Mouse (Mus musculus) intestine, embryonic 14.5 days (tissue): ENCODE measurements around the gene Galntl6. TPM values are rescaled to one million over a fixed set of nuclear protein-coding genes. Genes with fewer than 3 reads are reported as not detected.

Experiments
- ATAC-seq: fragments of 200-750 bp; cut with Nextera tagmentation; replicated peaks from 2 replicates; pipeline ENCODE4 v1.8.0; 2017; ENCODE audit warnings: low read depth, moderate number of reproducible peaks, moderate TSS enrichment, moderate library complexity; ENCODE audit not compliant: low FRiP score, low TSS enrichment
- DNase-seq: peaks from one replicate; pipeline ENCODE4 v3.0.0-alpha.2; 2018; ENCODE audit warnings: low spot score
- H3K27ac ChIP-seq: fragments of 300-500 bp; sonication (generic); 2 replicates; pipeline ENCODE4 v1.5.1; 2014; ENCODE audit warnings: low read depth, mild to moderate bottlenecking, control low read depth
- H3K27me3 ChIP-seq: fragments of 300-500 bp; sonication (generic); replicated peaks from 2 replicates; pipeline ENCODE4 v1.6.1; 2014; ENCODE audit warnings: low read length, control low read depth; ENCODE audit not compliant: control insufficient read depth, insufficient read depth
- H3K36me3 ChIP-seq: fragments of 300-500 bp; sonication (generic); 2 replicates; pipeline ENCODE4 v1.6.1; 2014; ENCODE audit warnings: low read length, control low read depth; ENCODE audit not compliant: control insufficient read depth, insufficient read depth
- H3K4me1 ChIP-seq: fragments of 300-500 bp; sonication (generic); replicated peaks from 2 replicates; pipeline ENCODE4 v1.6.1; 2014; ENCODE audit warnings: low read length, control low read depth, mixed read lengths; ENCODE audit not compliant: control insufficient read depth, insufficient read depth
- H3K4me2 ChIP-seq: fragments of 300-500 bp; sonication (generic); 2 replicates; pipeline ENCODE4 v1.6.1; 2014; ENCODE audit warnings: low read length
- H3K4me3 ChIP-seq: fragments of 300-500 bp; sonication (generic); 2 replicates; pipeline ENCODE4 v1.5.1; 2014; ENCODE audit warnings: low read depth, low read length, control low read depth, mixed read lengths
- H3K9ac ChIP-seq: fragments of 300-500 bp; sonication (generic); 2 replicates; pipeline ENCODE4 v1.6.1; 2014; ENCODE audit warnings: mild to moderate bottlenecking, low read length
- H3K9me3 ChIP-seq: fragments of 300-500 bp; sonication (generic); 2 replicates; pipeline ENCODE4 v1.6.1; 2016; ENCODE audit warnings: low read length, control low read depth; ENCODE audit not compliant: control insufficient read depth
- WGBS: fragments of 180-500 bp; shearing (Covaris S2); extraction: QIAGEN DNeasy Blood & Tissue Kit; methylation state at CpG from one replicate; pipeline ENCODE4 v1.1.7; 2014; 5-methylcytosine and 5-hydroxymethylcytosine counted together
- polyA plus RNA-seq: library from polyadenylated mRNA; unstranded; fragments of >200 nt; fragmentation: Nextera tagmentation; extraction: Ambion mirVana; gene quantifications from 2 replicates; pipeline ENCODE4 v1.2.1, GENCODE M21; 2014

The Galntl6 gene
- polyA plus RNA-seq, 1 experiment from 2014 or later, result 0.41 TPM

DNA sequence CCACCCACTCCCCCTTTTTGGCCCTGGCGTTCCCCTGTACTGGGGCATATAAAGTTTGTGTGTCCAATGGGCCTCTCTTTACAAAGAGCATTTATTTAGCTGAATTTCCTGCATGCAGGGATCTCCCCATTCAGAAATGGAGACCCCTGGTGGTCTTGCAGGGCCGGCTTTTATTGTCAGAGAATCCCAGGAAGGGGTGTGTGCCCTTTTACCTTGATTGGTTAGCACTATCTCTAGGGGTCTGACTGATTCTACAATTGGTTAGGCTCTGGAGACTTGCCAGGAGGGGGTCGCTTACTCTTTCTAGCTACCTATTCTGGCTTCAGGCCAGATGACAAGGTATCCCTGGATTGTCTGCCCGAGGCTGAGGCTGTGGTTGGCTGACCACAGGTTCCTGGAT, 1119.0 kb downstream of the Galntl6 start:
- Histone ChIP-seq H3K27ac (no peak overlapping the region), H3K9me3 (no peaks in the 10 kb centered on the region), H3K36me3 (no peaks in the 10 kb centered on the region), H3K27me3 (no peaks in the 10 kb centered on the region), H3K9ac (no peak overlapping the region), H3K4me1 (no peaks in the 10 kb centered on the region), H3K4me3 (no peak overlapping the region), H3K4me2 (no peak overlapping the region)
- DNase-seq (no peak), ATAC-seq (no peak)
- 35% methylated on average over 4 of the region's 4 CpGs for WGBS

DNA sequence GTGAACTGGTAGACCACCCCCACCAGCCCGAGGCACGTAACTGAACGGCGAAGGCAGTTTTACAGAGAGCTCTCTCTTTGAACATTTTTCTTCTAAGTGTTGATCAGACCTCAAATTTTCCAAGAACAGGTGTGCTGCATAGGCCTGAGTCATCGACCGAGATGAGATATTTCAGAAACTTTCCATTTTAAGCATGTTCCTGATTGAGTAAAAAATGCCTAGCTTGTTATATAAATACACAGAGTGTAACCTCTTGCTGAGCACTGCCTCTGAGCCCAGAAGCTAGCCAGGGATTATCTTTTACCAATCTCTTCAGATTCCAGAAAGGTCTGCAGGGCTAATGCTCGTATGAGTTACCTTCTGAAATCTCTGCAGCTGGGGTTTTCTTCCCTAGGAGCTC, 1120.2 kb downstream of the Galntl6 start:
- H3K27ac ChIP-seq, result no peak overlapping the region
- ATAC-seq (no peak), DNase-seq (no peak)
- no peaks in the 10 kb centered on the region for H3K36me3 ChIP-seq
- no peaks in the 10 kb centered on the region for H3K4me1 ChIP-seq
- no peak overlapping the region for H3K4me3 ChIP-seq
- 84% methylated on average over 7 of the region's 7 CpGs for WGBS
- no peaks in the 10 kb centered on the region for H3K27me3 ChIP-seq
- no peaks in the 10 kb centered on the region for H3K9me3 ChIP-seq
- H3K4me2 ChIP-seq, result no peak overlapping the region
- no peak overlapping the region for H3K9ac ChIP-seq

DNA sequence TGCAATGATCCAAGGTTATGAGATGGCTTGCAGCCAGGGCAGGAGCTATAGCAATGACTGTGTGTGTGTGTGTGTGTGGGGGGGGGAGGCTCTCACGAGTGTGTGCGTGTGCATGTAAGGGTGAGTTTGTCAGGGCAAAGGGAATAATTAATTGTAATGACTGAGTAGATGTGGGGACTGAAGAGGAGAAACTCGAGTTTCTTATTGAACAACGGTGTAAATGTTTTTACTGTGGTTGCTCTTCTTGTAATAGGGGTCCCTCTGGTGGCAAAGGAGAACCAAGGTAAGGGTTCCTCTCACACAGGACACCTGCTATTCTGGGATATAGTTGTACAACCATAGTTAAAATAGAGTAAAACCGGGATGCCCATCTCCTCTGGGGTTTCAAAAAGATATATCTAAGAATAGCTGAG, 1121.1 kb downstream of the Galntl6 start:
- ATAC-seq, result no peak

DNA sequence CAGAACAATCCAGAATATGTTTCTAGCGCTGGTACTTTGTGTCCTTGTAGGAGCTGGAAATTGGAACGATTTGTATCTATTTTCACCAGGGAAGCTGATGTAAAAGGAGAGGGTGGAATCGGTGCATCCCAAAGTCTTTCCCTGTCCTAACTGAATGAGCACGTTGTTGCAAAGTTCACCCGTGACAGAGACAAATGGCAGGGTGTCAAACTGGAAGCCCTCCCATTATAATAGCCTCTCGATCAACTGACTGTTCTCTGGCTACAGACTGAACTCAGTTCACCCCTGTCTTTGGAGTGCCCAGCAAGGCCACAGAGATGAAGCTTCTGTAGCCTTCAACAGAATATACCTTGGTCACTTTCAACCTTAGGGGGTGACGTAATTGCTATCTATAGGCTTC, 1132.9 kb downstream of the Galntl6 start:
- peaks cover 4% of the 10 kb centered on the region; the same call in 1 of the 2 replicates for H3K4me1 ChIP-seq
- 68% methylated on average over 7 of the region's 7 CpGs for WGBS
- no peak overlapping the region for H3K4me2 ChIP-seq
- no peaks in the 10 kb centered on the region for H3K9me3 ChIP-seq
- H3K4me3 ChIP-seq, result no peak overlapping the region
- ATAC-seq (no peak), DNase-seq (no peak)
- no peak overlapping the region for H3K27ac ChIP-seq
- H3K36me3 ChIP-seq, result no peaks in the 10 kb centered on the region
- H3K27me3 ChIP-seq, result no peaks in the 10 kb centered on the region
- H3K9ac ChIP-seq, result no peak overlapping the region

More for the DNA sequence above, 1121.1 kb downstream of the Galntl6 start:
- WGBS, result 22% methylated on average over 5 of the region's 5 CpGs
- H3K27ac ChIP-seq, result no peak overlapping the region
- no peaks in the 10 kb centered on the region for H3K36me3 ChIP-seq
- H3K9ac ChIP-seq, result no peak overlapping the region
- no peaks in the 10 kb centered on the region for H3K4me1 ChIP-seq
- no peaks in the 10 kb centered on the region for H3K27me3 ChIP-seq
- no peak for DNase-seq
- H3K4me2 ChIP-seq, result no peak overlapping the region
- no peak overlapping the region for H3K4me3 ChIP-seq
- no peaks in the 10 kb centered on the region for H3K9me3 ChIP-seq

DNA sequence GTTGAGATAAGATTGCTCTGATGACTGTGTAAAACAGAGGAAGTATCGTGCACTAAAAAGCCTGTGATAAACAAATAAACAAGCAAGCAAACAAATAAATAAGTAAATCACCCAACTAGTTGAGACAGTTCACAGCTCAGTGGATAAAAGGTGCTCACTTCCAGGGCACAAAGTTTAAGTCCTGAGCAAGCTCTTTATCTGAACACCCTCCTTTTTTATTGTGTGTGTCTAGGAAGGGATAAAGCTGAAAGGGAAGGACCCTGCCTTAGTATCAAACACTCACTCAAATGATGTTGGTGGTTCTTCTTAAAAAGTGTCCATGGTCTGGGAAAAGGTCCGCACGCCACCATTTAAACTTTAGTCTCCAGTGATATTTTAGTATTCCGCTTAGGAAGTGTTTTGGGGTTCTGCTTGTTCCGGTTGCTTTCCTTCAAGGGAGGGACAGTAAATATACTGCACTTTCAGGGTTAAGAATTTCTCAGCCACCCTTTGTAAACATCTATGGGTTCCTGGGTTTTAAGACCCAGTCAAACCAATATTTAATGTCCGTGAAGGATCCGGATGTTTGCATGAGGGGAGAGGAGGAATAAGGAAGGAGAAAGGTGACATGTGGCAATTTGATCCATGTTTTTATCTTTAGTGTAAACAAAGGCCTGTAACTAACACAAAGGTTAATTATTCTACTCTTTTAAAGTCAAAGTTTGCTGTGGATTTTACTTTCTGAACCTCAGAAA, 1134.3 kb downstream of the Galntl6 start:
- Histone ChIP-seq H3K9ac (no peak overlapping the region), H3K4me2 (no peak overlapping the region; the same call in 1 of the 2 replicates), H3K27ac (no peak overlapping the region), H3K4me1 (peaks cover 4% of the 10 kb centered on the region), H3K9me3 (no peaks in the 10 kb centered on the region), H3K36me3 (no peaks in the 10 kb centered on the region), H3K4me3 (no peak overlapping the region), H3K27me3 (no peaks in the 10 kb centered on the region)
- DNase-seq (no peak), ATAC-seq (no peak; the same call in 1 of the 2 replicates)
- WGBS, result 49% methylated on average over 7 of the region's 7 CpGs

DNA sequence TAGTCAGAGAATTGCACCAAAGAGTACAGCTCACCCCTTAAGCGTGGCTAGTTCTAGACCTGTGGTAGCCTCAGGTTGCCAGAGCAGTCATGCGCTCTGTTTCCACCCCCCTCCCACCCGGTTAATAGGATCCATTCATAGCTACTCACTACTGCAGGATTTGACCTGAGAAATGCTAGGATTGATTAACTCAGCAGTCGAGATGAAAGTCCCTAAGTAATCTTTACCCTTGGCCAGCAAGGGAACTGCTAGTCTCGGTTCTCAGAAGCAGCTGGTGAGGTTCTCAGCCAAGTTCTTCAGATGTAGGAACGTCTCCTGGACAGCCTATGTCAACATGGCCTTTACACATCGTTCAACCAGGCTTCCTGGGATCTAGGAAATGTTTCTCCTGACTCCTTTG, 1135.7 kb downstream of the Galntl6 start:
- peaks cover 7% of the 10 kb centered on the region for H3K4me1 ChIP-seq
- 46% methylated on average over 7 of the region's 7 CpGs for WGBS
- no peaks in the 10 kb centered on the region for H3K36me3 ChIP-seq
- H3K4me3 ChIP-seq, result no peak overlapping the region
- no peak overlapping the region for H3K27ac ChIP-seq
- H3K9me3 ChIP-seq, result no peaks in the 10 kb centered on the region
- H3K4me2 ChIP-seq, result no peak overlapping the region
- no peak overlapping the region for H3K9ac ChIP-seq
- ATAC-seq, result no peak
- no peaks in the 10 kb centered on the region for H3K27me3 ChIP-seq
- no peak for DNase-seq

DNA sequence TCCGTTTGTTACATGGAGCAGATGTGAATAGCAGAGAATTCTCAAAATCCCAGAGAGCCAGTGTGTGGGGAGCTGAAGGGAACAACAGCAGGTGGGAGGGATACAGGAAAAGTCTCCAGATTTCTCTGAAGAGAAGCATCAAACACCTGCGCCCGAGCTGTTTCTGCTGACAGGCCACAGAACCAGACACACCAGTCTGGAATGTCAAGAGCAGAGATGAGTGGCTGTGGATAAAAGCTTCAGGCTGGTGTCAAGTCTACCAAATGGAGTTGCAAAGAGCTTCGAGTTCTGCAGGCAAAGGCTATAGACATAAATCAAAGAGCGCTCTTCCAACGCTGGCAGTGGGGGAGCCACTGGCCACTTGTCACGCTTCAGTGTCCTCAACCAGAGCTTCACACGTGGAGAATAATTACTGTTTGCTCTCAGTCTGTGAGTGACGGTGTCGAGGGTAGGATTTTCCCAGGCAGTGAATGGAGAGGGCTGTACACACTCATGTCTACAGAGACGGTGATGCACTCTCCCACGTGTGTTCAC, 1139.6 kb downstream of the Galntl6 start:
- DNase-seq (no peak), ATAC-seq (0 out of 2 replicates have a peak, but pooled peaks have one; percentile 27)
- no peaks in the 10 kb centered on the region for H3K9me3 ChIP-seq
- H3K9ac ChIP-seq, result no peak overlapping the region
- H3K36me3 ChIP-seq, result no peaks in the 10 kb centered on the region
- WGBS, result 27% methylated on average over 12 of the region's 12 CpGs
- no peak overlapping the region for H3K4me3 ChIP-seq
- H3K4me1 ChIP-seq, result peaks cover 7% of the 10 kb centered on the region; the same call in 1 of the 2 replicates
- H3K27me3 ChIP-seq, result no peaks in the 10 kb centered on the region
- H3K27ac ChIP-seq, result no peak overlapping the region
- no peak overlapping the region for H3K4me2 ChIP-seq

DNA sequence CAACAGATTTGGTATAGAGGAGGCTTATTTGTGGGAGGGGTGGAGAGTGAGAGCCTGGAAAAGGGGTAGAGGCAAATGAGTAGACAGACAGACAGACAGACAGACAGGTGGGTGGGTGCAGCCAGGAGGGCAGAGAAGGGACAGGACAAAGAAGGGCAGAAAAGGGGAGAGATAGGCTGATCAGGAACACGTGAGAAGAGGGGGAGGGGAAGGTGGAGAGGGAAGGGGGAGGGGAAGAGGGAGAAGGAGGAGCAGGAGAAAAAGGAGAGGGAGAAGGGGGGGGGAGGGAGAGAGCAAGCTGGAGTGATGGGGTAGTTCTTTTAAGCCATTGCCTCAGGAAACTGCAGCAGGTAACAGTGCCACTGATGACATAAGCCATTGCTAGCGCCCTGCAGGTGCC, 1144.9 kb downstream of the Galntl6 start:
- no peaks in the 10 kb centered on the region; the same call in 1 of the 2 replicates for H3K4me1 ChIP-seq
- no peak overlapping the region for H3K4me3 ChIP-seq
- no peak overlapping the region for H3K9ac ChIP-seq
- DNase-seq, result no peak
- ATAC-seq, result no peak
- H3K27ac ChIP-seq, result no peak overlapping the region
- H3K36me3 ChIP-seq, result no peaks in the 10 kb centered on the region
- no peak overlapping the region for H3K4me2 ChIP-seq
- no peaks in the 10 kb centered on the region for H3K9me3 ChIP-seq
- H3K27me3 ChIP-seq, result no peaks in the 10 kb centered on the region
- 48% methylated on average over 2 of the region's 2 CpGs for WGBS
